Mouse (Mus musculus) cerebellum, postnatal 25 days (tissue): ENCODE results near the gene Syngr2.
"Not testable (repeated sequence)": the region's sequence is repeated elsewhere in the genome, so short reads cannot be mapped to it uniquely, and the experiment has no call there.

Source experiments
- DNase-seq, 2 experiments: peaks; one replicate each; pipeline ENCODE4 v3.0.0; 2021; ENCODE audit warnings: mixed read lengths in 2 of 2

Syngr2 gene

DNA sequence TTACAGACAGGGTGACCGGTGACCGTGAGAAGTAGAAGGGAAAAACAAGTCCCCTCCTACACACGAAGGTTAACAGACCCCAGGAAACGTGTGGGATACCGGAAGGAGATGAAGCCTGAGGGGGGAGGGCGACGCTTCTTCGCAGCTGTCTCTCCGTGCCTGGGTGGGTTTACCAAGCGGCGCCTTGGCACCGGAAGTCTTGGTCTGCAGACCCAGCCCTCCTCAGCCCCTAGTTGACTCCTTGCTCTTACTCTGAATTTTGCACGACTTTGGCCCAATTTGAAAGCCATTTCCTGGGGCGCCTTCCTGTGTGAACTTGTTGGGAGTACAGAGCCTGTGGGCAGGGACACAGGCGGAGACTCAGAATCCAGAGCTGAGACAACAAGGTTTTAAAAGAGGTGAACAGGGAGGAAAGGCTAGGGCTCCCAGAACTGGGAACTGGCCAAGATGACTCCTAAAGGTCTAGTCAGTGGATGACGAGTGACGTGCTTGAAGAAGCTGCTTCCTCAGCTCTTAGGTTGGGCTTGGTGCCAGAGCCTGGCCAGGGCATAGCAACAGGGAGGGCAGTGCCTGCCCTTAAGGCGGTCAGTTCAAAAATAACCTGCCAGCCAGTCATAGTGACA, 28.2 kb upstream of the Syngr2 start:
- DNase-seq, result peak in 1 of 2 experiments; percentile 53

DNA sequence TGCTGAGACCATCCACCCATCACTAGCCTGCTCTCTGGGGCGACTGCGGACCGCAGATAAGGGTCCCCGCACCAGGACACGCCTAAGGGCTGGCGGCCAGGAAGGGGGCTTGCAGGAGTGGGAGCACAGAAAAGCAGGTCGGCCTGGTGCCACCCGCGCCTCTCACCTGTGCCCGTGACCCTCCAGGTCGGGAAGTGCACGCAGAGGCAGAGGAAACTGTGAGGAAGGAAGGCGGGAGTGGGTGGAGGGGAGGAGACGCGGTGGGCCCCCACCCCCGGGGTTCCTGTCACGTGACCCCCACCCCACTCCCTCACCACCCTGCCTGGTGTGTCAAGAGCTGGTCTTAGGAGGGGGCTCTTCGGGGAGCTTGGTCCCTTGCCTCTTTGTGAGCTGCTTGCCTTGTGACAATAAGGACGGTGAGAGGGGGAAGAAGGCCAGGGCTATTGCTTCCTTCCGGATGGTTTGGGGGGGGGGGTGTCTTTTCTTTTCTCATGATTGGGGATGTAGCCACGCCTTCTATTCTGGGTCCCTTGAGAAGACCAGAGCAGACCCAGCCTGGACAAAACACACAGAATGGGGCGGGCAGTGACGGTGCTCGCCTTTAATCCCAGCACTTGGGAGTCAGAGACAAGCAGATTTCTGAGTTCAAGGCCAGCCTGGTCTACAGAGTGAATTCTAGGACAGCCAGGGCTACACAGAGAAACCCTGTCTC, 27.3 kb upstream of the Syngr2 start, which contains the start of the genes Tmc8 and Tmc6:
Gene Tmc8, plus strand, starts transcription at position 84 of the 712 bp plus-strand sequence.
Gene Tmc6, minus strand, starts transcription at position 206 of the 712 bp plus-strand sequence.
- DNase-seq, result no peak

DNA sequence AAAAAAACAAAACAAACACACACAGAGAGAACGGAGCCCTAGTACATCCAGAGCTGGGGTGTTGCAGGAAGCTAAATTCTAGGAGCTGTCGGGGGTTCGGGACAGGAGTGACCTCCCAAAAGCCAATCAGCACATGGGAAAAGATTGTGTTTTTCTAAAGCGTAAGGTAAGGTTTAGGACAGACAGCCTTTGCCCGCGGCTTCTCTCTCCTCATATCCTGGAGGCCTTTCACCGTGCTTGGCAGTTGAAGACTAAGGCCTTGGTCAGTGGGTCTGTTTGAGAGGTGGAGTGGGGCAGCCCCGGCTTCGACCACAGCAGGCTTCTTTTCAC, 26.8 kb upstream of the Syngr2 start:
- DNase-seq, result no peak

DNA sequence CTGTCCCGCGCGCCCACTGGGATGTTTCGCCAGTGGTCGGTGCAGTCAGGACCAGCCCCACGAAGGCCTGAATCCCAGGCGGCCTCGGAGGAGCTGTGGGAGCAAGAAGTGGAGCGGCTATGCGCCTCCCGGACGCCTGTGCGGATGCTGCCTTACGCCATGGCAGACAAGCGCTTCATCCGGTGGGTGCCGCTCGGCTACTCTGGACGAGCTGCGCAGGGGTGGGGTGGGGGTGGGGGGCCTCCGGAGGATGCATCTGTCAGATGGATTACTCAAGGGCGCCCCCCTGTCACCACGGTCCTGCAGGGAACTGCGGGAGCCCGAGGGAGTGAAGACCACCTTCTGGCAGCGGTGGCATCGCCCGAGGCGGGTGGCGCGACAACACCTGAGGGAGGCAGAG, 26.4 kb upstream of the Syngr2 start:
- DNase-seq, result peak in 1 of 2 experiments; percentile 62

DNA sequence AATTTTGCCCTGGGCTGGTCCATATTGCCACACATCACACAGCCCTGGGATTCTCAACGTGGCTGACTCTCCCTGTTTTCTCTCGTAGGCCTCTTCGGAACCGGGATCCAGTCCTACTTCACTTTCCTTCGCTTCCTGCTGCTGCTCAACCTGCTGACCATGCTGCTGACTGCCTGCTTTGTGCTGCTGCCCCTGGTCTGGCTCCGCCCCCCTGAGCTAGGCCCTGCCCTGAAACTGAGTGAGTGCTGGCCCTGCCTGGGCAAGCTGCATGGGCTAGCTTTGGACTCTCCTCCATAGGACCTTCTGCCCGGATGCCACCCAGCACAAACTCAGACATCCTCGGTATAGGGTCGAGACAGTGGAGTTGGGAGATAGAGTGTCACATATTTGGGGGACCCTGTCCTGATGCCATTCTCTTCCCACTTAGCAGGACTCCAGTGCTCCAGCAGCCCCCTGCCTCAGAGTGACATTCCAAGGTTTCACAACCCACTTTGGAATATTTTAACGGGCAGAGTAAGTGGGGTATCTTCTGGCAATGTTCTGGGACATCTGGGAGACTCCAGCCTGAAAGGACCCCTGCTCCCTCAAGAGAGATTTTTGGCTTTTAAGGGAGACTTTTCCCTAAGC, 25.7 kb upstream of the Syngr2 start:
- DNase-seq, result peak in 1 of 2 experiments; percentile 34

DNA sequence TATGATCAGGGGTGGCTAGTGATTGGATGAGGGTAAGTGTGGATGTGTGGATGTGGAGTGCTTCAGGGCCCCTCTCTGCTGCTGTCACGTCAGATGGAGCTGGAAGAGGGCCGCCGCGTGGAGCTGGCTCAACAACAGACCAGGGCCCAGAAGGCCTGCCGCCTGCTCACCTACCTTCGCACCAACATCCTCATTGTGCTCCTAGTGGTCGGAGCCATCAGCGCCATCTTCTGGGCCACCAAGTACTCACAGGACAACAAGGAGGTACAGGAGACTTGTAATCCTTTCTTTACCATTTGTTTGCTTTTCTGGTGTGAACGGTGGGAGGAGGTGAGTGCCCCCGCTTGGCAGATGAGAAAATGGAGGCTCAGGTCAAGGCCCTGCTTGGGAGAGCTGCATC, 23.2 kb upstream of the Syngr2 start:
- peak; percentile 63 to 80 for DNase-seq

DNA sequence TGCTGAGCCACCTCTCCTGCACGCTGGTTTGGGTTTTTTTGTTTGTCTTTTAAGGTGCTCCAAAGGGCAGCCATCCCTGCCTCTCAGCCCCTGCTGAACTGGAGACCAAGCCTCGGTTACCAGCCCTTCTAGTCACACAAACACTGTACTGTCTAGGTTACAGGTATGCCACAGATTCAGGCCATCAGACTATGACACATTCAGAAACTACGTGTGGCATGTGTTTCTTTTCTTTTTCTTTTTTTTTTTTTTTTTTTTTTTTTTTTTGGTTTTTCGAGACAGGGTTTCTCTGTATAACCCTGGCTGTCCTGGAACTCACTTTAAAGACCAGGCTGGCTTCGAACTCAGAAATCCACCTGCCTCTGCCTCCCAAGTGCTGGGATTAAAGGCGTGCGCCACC, 21.0 kb upstream of the Syngr2 start:
- DNase-seq, result not testable (repeated sequence)

DNA sequence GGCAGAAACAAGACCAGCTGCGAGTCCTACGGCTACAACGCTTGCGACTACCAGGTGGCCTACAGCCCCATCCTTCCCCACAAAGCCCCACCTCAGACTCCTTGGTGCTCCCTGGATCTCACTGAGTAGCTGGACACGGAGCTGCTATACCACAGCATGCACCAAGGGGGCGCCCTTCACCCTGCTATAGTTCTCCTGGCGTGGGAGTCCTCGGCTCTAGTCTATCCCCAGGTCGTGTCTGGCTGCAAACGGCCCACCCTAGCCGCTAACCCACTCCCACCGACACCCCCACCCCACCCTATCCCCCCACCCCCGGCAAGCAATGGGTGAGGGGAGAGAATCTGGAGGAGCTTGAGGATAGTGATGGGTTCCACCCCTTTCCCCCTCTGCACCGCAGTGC, 19.2 kb upstream of the Syngr2 start:
- peak; percentile 59 to 74 for DNase-seq

DNA sequence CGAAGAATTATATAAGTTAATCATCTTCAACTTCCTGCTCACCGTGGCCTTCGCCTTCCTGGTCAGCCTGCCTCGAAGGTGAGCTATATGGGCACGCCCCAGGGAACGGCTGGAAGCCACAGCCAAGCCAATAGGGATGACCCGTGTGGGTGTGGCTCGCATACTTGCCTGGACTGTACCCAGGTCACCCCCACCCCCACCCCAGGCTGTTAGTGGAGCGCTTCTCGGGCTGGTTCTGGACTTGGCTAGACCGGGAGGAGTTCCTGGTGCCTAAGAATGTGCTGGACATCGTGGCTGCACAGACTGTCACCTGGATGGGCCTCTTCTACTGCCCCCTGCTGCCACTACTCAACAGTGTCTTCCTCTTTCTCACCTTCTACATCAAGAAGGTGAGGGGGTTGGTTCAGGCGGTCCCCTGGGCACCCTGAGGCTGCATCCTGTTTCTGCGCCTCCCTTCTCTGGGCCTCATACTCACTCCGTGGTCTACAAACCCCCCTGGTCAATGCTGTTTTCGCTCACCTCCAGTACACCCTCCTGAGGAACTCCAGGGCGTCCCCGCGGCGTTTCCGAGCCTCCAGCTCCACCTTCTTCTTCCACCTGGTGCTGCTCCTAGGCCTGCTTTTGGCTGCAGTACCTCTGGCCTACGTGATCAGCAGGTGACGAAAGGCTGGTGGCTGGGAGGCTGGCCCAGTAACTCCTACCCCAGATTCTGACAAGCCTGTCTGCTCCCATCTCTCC, 18.6 kb upstream of the Syngr2 start:
- no peak for DNase-seq

DNA sequence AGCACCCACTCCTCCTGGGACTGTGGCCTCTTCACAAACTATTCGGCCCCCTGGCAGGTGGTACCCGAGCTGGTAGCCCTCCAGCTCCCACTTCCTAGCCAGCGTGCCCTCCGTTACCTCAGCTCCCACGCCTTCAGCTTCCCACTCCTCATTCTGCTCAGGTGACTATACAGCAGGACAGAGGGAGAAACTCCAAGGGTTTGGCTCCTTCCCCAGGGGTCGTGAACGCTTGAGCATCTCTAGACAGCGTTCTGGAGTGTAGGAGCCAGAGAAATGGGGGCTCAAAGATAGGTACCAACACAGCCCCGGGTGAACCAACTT, 18.1 kb upstream of the Syngr2 start:
- no peak for DNase-seq

DNA sequence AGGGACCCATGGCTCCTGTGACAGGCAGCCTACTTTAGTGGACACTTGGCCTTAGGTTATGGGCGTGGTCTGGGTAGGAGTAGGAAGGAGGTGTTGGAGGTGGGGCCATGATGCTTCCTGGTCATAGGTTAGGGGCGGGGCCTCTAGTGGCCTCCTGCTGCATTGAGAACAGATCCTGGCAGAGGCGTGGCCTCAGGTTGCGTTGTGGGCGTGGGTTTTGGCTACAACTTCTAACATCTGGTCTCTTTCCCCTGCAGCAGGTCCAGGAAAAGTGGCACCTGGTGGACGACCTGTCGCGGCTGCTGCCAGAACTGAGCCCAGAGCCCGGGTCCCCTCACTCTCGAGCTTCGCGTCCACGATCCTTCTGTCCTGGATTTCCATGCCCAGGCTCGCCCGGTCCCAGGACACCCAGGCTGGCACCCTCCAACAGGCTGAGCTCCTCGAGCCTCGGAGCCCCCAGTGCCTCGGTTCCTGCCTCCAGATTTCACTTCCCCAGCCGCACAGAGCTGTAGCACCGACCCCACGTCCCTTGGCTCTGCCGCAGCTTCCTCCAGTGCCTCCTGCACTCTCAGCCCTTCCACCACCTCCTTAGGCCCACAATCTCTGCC, 17.1 kb upstream of the Syngr2 start:
- DNase-seq, result no peak

DNA sequence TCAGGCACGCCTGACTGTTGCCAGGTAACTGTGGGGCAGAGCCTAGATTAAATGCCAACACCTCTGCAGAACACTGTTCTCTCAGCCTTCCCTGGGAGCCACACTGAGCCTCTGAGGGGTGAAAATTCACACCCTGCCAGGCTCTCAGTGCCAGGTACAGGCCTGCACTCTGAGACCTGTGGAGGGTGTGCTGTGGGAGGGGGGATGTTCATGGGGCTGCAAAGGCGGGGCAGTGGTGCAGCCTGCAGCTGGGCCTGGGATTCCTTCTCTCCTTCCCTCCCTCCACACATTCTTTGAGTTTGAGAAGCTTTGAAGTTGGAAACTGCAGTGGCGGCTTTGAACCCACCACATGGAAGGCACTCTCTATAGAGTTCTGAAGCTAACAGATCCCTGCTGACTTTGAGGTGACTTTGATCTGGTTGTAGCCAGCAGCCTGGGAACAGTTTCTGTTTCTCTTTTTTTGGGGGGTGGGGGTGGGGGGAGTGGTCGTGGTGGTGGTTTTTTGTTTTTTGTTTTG, 15.4 kb upstream of the Syngr2 start:
- DNase-seq, result no peak

DNA sequence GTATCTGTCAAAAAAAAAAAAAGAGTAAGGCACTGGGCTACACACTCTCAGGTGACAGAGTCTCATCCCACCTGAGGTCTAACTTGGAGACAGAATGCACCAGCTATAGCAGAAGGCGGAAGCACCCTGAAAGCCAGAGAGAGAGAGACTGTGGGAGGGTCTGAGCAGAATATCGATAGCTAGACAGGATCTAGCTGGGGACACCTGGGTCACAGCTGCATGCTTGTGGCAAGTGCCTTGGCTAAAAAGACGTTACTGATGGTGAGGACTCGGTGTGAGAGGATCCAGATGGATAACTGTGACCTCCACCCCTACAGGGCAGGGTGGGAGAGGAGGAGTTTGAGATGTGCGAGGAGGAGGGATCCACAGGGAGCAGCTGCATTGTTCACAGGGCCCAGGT, 12.5 kb upstream of the Syngr2 start:
- no peak for DNase-seq

DNA sequence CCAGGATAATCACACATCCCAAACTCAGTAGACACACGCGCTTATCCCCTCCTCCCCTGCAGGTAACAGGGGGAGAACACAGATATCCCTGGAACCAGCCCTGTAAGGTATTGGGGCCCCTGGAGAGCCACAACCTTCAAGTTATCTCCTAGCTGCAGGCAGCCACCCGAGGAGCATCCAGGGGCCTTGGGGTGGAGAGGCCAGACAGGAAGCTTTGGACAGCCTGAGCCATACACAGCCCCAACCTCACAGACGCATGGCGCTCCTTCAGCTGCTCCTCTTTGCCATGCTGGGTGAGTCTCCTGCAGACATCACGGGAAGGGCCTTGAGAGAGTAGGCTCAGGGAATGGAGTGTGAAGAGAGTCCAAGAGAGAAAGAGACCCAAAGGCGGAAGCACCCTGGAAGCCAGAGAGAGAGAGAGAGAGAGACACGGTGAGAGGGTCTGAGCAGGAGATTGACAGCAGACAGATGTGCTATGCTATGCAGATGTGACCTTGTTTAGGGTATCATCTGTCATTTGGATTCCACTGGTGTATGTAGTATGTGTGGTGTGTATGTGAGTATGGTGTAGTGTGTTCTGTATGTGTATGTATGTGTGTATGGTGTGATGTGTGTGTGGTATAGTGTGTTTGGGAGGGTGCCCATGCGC, 11.8 kb upstream of the Syngr2 start, which contains the start of gene 6030468B19Rik:
Gene 6030468B19Rik, plus strand, starts transcription at position 150 of the 649 bp plus-strand sequence.
- no peak for DNase-seq

DNA sequence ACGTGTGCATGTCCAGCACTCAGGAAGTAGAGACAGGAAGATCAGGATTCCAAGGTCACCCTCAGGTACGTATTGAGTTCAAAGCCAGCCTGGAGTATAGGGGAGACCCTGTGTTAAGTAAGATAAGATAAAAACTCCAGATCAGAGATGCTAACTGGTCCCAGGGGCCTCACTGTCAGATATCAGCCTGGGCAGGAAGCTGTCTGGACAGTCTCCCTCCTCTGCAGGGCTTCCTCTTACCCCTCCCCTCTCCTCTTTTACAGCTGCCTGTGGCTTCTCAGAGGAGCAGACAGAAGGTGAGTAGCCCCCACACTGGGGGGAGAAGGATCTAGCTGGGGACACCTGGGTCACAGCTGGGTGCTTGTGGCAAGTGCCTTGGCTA, 11.3 kb upstream of the Syngr2 start:
- no peak for DNase-seq

DNA sequence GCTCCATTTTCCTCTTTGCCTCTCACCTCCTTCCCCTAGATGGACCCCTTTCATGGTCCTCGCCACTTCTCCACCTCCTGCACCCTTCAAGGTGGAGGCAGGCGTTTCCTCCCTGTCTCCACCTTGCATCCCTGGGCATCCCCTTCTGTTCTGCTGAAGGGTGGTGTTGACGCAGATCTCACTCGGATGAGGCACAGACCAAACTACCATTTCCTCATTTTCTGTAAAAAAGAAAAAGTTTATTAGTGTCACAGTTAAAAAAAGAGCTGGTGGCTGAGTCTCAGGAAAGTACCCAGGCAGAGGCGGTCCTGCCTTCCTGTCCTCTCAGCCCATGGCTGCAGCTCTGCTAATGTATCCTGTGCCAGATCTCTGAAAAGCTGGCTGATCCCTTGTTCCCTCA, 10.3 kb upstream of the Syngr2 start:
- DNase-seq, result no peak

DNA sequence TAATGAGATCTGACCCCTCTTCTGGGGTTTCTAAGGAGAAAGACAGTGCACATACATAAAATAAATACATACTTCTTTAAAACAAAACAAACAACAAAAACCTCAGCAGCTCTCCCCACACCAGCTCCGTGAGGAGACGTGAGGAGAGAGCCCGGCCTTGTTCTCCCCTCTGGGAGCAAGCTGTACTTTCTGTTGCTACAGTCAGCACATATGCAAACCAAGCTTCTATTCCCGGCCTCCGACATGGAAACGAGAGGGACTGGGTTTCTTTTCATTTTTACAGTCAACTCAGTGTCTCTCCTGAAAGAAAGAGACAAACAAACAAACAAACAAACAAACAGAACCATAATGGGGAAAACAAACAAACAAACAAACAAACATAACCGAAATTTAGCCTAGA, 9.4 kb upstream of the Syngr2 start:
- no peak for DNase-seq

DNA sequence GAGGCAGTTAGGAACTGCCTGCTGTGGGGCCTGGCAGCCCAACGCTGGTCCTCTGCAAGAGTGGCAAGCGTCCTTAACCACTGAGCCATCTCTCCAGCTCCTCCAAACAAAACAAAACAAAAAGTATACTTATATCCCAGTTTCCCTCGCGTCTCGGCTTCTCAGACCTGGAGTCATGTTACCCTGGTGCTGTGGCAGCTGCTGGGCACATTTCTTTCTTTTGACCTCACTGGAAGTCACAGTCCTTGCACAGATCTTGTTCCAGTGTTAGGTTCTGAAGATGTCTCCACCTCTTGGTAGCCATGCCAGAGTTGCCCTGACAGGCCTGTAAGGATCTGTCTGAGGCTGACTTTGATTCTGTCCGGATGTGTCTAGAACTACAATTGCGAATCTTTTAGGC, 7.8 kb upstream of the Syngr2 start:
- DNase-seq, result no peak

DNA sequence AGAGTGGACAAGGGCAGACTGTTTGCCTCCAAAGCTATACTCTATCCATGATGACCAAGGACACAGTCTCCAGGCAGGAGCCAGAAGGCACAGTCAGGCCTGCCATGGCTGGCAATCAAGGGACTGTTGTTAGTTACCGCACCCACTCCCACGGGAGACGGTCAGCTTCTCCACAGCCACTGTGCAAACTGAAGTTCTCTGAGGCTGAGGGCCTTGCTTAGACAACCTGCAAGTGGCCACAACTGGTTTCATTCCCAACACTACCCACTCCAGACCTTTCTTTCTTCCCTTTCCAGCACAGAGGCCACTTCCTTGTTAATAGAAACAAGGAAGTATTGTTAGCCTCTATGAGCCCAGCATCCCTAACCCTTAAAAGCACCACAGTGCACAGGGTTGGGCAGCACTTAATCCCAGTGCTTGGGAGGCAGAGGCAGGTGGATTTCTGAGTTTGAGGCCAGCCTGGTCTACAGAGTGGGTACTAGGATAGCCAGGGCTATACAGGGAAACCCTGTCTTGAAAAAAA, 6.2 kb upstream of the Syngr2 start:
- DNase-seq, result no peak

DNA sequence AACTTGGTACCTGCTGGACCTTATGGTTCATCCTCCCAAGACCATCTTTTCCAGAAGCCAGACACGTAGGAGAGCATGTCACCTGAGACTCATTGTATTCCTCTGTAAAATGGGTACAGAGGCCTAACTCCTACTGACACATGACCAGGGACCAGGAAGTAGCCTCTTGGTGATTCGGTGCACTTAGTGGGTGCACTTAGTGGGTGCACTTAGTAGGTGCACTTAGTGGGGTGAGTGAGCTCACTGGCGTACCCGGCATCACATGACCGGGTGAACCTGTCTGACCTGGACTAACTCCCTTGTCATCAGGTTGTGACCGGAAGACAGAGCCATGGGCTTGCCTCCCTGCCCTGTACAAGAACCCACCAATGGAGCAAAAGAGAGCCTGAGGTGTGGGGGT, 2.7 kb upstream of the Syngr2 start:
- DNase-seq, result no peak

DNA sequence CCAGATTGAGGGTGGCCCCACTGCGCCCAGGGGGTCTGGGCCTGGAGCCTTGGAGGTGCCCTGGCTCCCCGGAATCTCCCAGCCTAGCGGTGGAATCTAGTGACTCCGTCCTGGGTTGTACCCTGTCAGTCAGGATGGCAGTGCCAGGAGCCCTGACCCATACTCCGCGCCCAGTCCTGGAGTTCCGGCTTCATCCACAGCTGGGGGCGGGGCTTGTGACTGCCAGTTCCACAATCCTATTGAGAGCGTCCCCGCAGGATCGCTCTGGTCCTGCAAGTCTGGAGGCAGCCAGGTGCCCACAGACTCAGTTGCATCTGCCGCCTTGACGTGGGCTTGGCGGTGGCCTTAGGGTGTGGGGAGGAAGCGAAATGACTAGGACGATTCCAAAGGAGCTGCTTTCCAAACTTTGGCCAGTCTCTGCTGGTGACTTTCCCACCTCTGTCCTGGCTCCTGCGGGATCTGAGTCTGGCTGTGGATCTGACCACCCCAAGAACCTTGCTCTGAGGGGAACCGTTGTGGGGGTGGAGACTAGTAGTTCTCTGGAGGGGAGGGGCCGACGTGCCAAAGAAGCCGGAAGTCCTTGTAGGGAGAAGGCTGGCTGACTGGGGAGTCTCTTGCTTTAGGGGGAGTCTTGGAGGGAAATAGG, 1.1 kb downstream of the Syngr2 start:
- DNase-seq, result peak; percentile 44 to 68

DNA sequence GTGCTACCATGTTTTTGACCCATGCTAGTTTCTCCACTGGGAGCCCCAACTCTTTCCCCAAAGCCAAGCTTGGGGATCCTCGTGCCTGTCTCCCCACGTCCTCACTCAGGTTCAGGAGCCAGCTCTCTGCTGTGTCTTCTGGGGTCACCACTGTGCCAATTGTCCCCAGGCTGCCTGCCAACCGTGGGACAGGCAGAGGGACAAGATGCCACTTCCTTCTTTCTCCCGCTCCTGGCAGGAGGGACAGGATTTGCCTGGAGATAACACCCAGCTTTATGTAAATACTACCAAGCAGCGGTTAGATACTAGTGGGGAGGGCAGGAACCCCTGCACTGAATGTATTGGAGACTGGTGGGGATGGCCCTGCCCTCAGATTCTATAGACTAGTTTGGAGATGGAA, 4.4 kb downstream of the Syngr2 start:
- DNase-seq, result no peak
